ENCODE assay signal across 8 mouse cellular contexts in genomic region chr7:127513016-127513390, GRCm38 (mm10). TPM values are rescaled to one million over a fixed set of nuclear protein-coding genes. Genes with fewer than 3 reads are reported as not detected.
DNase-seq lines count a peak whose midpoint lies in the region; ATAC-seq and TF ChIP-seq lines count a peak whose summit lies in the region.

No protein-coding gene starts in this region.

- H3K9ac ChIP-seq in ES-E14 (ENCODE audit: insufficient read depth, low read depth, low read length, poor library complexity, severe bottlenecking) = peak overlapping the region; percentile 54; the same call in 1 of the 2 replicates
- H3K9ac ChIP-seq in intestine, embryonic 16.5 days (ENCODE audit: low read depth, low read length) = peak overlapping the region; percentile 89

- in situ Hi-C loops in ES-E14 (cut with MboI; ENCODE audit: low sequenced_read_pairs in 2 of 2, unreplicated experiment in 2 of 2) = no loop called here

- peak overlapping the region; percentile 100 for H3K27ac ChIP-seq in heart, embryonic 10.5 days
- H3K27ac ChIP-seq in ES-E14 (ENCODE audit: insufficient read depth, low read depth, low read length, poor library complexity, severe bottlenecking) = peak overlapping the region; percentile 75; the same call in 1 of the 2 replicates
- peak overlapping the region; percentile 30 for H3K27ac ChIP-seq in embryonic fibroblast, embryonic 13.5 days (ENCODE audit: insufficient read depth, low read length)
- peak overlapping the region; percentile 98 for H3K27ac ChIP-seq in intestine, embryonic 16.5 days (ENCODE audit: low read length)
- peak overlapping the region; percentile 99 for H3K27ac ChIP-seq in midbrain, embryonic 10.5 days (replicated peaks)

- WGBS in heart, embryonic 10.5 days = 37% methylated on average over 8 of the region's 8 CpGs
- WGBS in intestine, embryonic 16.5 days = 23% methylated on average over 8 of the region's 8 CpGs
- WGBS in midbrain, embryonic 10.5 days = 55% methylated on average over 8 of the region's 8 CpGs

- peaks cover 41% of the 10 kb centered on the region for H3K36me3 ChIP-seq in heart, embryonic 10.5 days
- peaks cover 9% of the 10 kb centered on the region for H3K36me3 ChIP-seq in ES-E14 (ENCODE audit: control insufficient read depth, insufficient read depth, low read length, poor library complexity, severe bottlenecking)
- H3K36me3 ChIP-seq in intestine, embryonic 16.5 days (ENCODE audit: control insufficient read depth, insufficient read depth, low read length) = peaks cover 6% of the 10 kb centered on the region; the same call in 1 of the 2 replicates
- peaks cover 49% of the 10 kb centered on the region for H3K36me3 ChIP-seq in midbrain, embryonic 10.5 days

- ATAC-seq in intestine, embryonic 16.5 days = peak; percentile 51

- no peaks in the 10 kb centered on the region for H3K27me3 ChIP-seq in heart, embryonic 10.5 days (ENCODE audit: insufficient read depth, poor library complexity, severe bottlenecking)
- H3K27me3 ChIP-seq in intestine, embryonic 16.5 days (replicated peaks; ENCODE audit: control insufficient read depth, insufficient read depth, low read length) = no peaks in the 10 kb centered on the region
- H3K27me3 ChIP-seq in midbrain, embryonic 10.5 days (ENCODE audit: low read depth, poor library complexity, severe bottlenecking) = no peaks in the 10 kb centered on the region

- no peak for DNase-seq in heart, embryonic 10.5 days (ENCODE audit: low spot score)
- no peak for DNase-seq in heart, adult 11 months
- DNase-seq in ES-E14 (ENCODE audit: low read depth, low spot score) = no peak
- DNase-seq in midbrain, embryonic 10.5 days (ENCODE audit: low spot score) = no peak
- peak; percentile 45 for DNase-seq in testis, postnatal 10 days (ENCODE audit: low spot score)
- DNase-seq in retina, postnatal 1 day = no peak

- no peak for TF ChIP-seq CTCF in embryonic fibroblast, embryonic 13.5 days (IDR thresholded peaks at IDR 0.05; ENCODE audit: borderline replicate concordance, insufficient read depth, low read length)

- TF ChIP-seq POLR2A in embryonic fibroblast, embryonic 13.5 days (IDR thresholded peaks at IDR 0.05; ENCODE audit: low read depth, low read length) = no peak

- H3K4me3 ChIP-seq in heart, embryonic 10.5 days = peak overlapping the region; percentile 88
- peak overlapping the region; percentile 62 to 74 for H3K4me3 ChIP-seq in ES-E14 (ENCODE audit: insufficient read depth in 1 of 2, low read depth in 1 of 2, low read length in 2 of 2, poor library complexity in 1 of 2, severe bottlenecking in 1 of 2)
- H3K4me3 ChIP-seq in embryonic fibroblast, embryonic 13.5 days (ENCODE audit: insufficient read depth, low read length) = peak overlapping the region; percentile 73
- peak overlapping the region; percentile 80 for H3K4me3 ChIP-seq in intestine, embryonic 16.5 days (ENCODE audit: low read length)
- peak overlapping the region; percentile 88 for H3K4me3 ChIP-seq in midbrain, embryonic 10.5 days

- H3K4me1 ChIP-seq in heart, embryonic 10.5 days = peaks cover 20% of the 10 kb centered on the region
- H3K4me1 ChIP-seq in ES-E14 (ENCODE audit: control insufficient read depth in 2 of 2, insufficient read depth in 2 of 2, low read length in 2 of 2, poor library complexity in 1 of 2) = peaks cover 0 to 5% of the 10 kb centered on the region in 2 experiments; a peak in 3 of 4 replicates
- H3K4me1 ChIP-seq in embryonic fibroblast, embryonic 13.5 days (ENCODE audit: control insufficient read depth, insufficient read depth, low read length) = peaks cover 2% of the 10 kb centered on the region; the same call in 1 of the 2 replicates
- peaks cover 9% of the 10 kb centered on the region for H3K4me1 ChIP-seq in intestine, embryonic 16.5 days (ENCODE audit: control insufficient read depth, insufficient read depth, low read length)
- peaks cover 26% of the 10 kb centered on the region for H3K4me1 ChIP-seq in midbrain, embryonic 10.5 days

- no peaks in the 10 kb centered on the region for H3K9me3 ChIP-seq in heart, embryonic 10.5 days
- H3K9me3 ChIP-seq in ES-E14 (ENCODE audit: control insufficient read depth, insufficient read depth, low read depth, low read length) = no peaks in the 10 kb centered on the region
- no peaks in the 10 kb centered on the region for H3K9me3 ChIP-seq in intestine, embryonic 16.5 days (ENCODE audit: control insufficient read depth, low read length)
- no peaks in the 10 kb centered on the region for H3K9me3 ChIP-seq in midbrain, embryonic 10.5 days (replicated peaks)

- peak overlapping the region; percentile 60 for H3K4me2 ChIP-seq in intestine, embryonic 16.5 days (ENCODE audit: low read depth, low read length)

TF ChIP-seq in ES-E14, 5 proteins besides CTCF, POLR2A, EP300 and RAD21:
- no peak for TF ChIP-seq CHD2 (IDR thresholded peaks at IDR 0.05; ENCODE audit: low read depth, low read length)
- TF ChIP-seq ZC3H11A (IDR thresholded peaks at IDR 0.05; ENCODE audit: borderline replicate concordance, low read depth, low read length) = no peak
- TF ChIP-seq MAFK (IDR thresholded peaks at IDR 0.05; ENCODE audit: insufficient read depth, low read depth, low read length) = no peak
- TF ChIP-seq HCFC1 (IDR thresholded peaks at IDR 0.05; ENCODE audit: borderline replicate concordance, insufficient read depth, low read length) = no peak
- no peak for TF ChIP-seq ZNF384 (IDR thresholded peaks at IDR 0.05; ENCODE audit: low read depth, low read length)

RNA-seq across cellular contexts. Expression of gene Srcap, which starts 1.2 kb away (rescaled TPM):
- 47.4 and 56.4 TPM in 2 replicates for polyA plus RNA-seq in heart, embryonic 10.5 days (2016; fragmentation: Nextera tagmentation; extraction: Ambion mirVana)
- total RNA-seq in ES-E14 (2012; rRNA removed) = 50.7 and 52.0 TPM in 2 replicates
- 63.8 and 64.6 TPM in 2 replicates for polyA plus RNA-seq in embryonic fibroblast, embryonic 13.5 days (2011; ENCODE audit: insufficient read length, low read depth, missing spikeins)
- polyA plus RNA-seq in intestine, embryonic 16.5 days (2015; fragmentation: Nextera tagmentation; extraction: Ambion mirVana) = 18.4 and 18.6 TPM in 2 replicates
- polyA plus RNA-seq in midbrain, embryonic 10.5 days (2016; fragmentation: Nextera tagmentation; extraction: Ambion mirVana) = 52.6 and 56.1 TPM in 2 replicates

RNA-seq across cellular contexts. Expression of gene Gm42715, which starts 6.4 kb away (rescaled TPM):
- 9.4 and 10.0 TPM in 2 replicates for polyA plus RNA-seq in heart, embryonic 10.5 days (2016; fragmentation: Nextera tagmentation; extraction: Ambion mirVana)
- 22.7 and 22.9 TPM in 2 replicates for total RNA-seq in ES-E14 (2012; rRNA removed)
- 10.3 and 12.0 TPM in 2 replicates for polyA plus RNA-seq in embryonic fibroblast, embryonic 13.5 days (2011; ENCODE audit: insufficient read length, low read depth, missing spikeins)
- 10.8 and 11.3 TPM in 2 replicates for polyA plus RNA-seq in intestine, embryonic 16.5 days (2015; fragmentation: Nextera tagmentation; extraction: Ambion mirVana)
- polyA plus RNA-seq in midbrain, embryonic 10.5 days (2016; fragmentation: Nextera tagmentation; extraction: Ambion mirVana) = 14.3 and 18.8 TPM in 2 replicates

RNA-seq across cellular contexts. Expression of gene Fbrs, which starts 34.0 kb away (rescaled TPM):
- 6.4 and 13.0 TPM in 2 replicates for polyA plus RNA-seq in heart, embryonic 10.5 days (2016; fragmentation: Nextera tagmentation; extraction: Ambion mirVana)
- 11.1 and 13.4 TPM in 2 replicates for total RNA-seq in ES-E14 (2012; rRNA removed)
- polyA plus RNA-seq in embryonic fibroblast, embryonic 13.5 days (2011; ENCODE audit: insufficient read length, low read depth, missing spikeins) = 54.2 and 58.1 TPM in 2 replicates
- 8.0 and 8.9 TPM in 2 replicates for polyA plus RNA-seq in intestine, embryonic 16.5 days (2015; fragmentation: Nextera tagmentation; extraction: Ambion mirVana)
- 8.6 and 9.6 TPM in 2 replicates for polyA plus RNA-seq in midbrain, embryonic 10.5 days (2016; fragmentation: Nextera tagmentation; extraction: Ambion mirVana)

RNA-seq across cellular contexts. Expression of gene Tmem265, which starts 48.2 kb away (rescaled TPM):
- 4.7 and 5.2 TPM in 2 replicates for polyA plus RNA-seq in heart, embryonic 10.5 days (2016; fragmentation: Nextera tagmentation; extraction: Ambion mirVana)
- 5.0 TPM in 1 of 2 replicates, not detected in the other for total RNA-seq in ES-E14 (2012; rRNA removed)
- polyA plus RNA-seq in embryonic fibroblast, embryonic 13.5 days (2011; ENCODE audit: insufficient read length, low read depth, missing spikeins) = not detected in 2 replicates
- polyA plus RNA-seq in intestine, embryonic 16.5 days (2015; fragmentation: Nextera tagmentation; extraction: Ambion mirVana) = 5.1 and 7.7 TPM in 2 replicates
- 7.2 and 8.2 TPM in 2 replicates for polyA plus RNA-seq in midbrain, embryonic 10.5 days (2016; fragmentation: Nextera tagmentation; extraction: Ambion mirVana)

RNA-seq across cellular contexts. Expression of gene Prr14, which starts 53.6 kb away (rescaled TPM):
- 35.6 and 42.2 TPM in 2 replicates for polyA plus RNA-seq in heart, embryonic 10.5 days (2016; fragmentation: Nextera tagmentation; extraction: Ambion mirVana)
- 16.3 and 17.1 TPM in 2 replicates for total RNA-seq in ES-E14 (2012; rRNA removed)
- polyA plus RNA-seq in embryonic fibroblast, embryonic 13.5 days (2011; ENCODE audit: insufficient read length, low read depth, missing spikeins) = 73.6 and 83.0 TPM in 2 replicates
- 36.2 and 39.8 TPM in 2 replicates for polyA plus RNA-seq in intestine, embryonic 16.5 days (2015; fragmentation: Nextera tagmentation; extraction: Ambion mirVana)
- 56.0 and 59.6 TPM in 2 replicates for polyA plus RNA-seq in midbrain, embryonic 10.5 days (2016; fragmentation: Nextera tagmentation; extraction: Ambion mirVana)

Comparison
In these comparisons a context has a peak if more than half of its experiments do, and no peak if none do; other contexts are left out.
1. H3K27ac ChIP-seq: peak in every context shown above with its lines; median percentile 100 in heart, embryonic 10.5 days; 99 in midbrain, embryonic 10.5 days; 98 in intestine, embryonic 16.5 days; 75 in ES-E14; 30 in embryonic fibroblast, embryonic 13.5 days.